Mouse (Mus musculus): ENCODE measurements around the gene Aste1. TPM values are rescaled to one million over a fixed set of nuclear protein-coding genes. Genes with fewer than 3 reads are reported as not detected.

Aste1 gene
- polyA plus RNA-seq (2015; fragmentation: Nextera tagmentation; extraction: Ambion mirVana): 12.0 and 12.4 TPM in 2 replicates

GRCm38 (mm10) chr9:105395218-105395627, at the start of gene Aste1, which contains the start of gene Nek11:
Gene Aste1 (plus strand): TSS chr9:105395392.
Gene Nek11 (minus strand): TSS chr9:105395524.
- H3K4me1 ChIP-seq (replicated peaks): peaks cover 48% of the 10 kb centered on the region
- peak; percentile 96 for ATAC-seq (ENCODE audit: low FRiP score, low read depth)
- WGBS: under 1% methylated on average over 43 of the region's 44 CpGs

GRCm38 (mm10) chr9:105348242-105349031, 46.8 kb upstream of the Aste1 start:
- no peak for ATAC-seq (ENCODE audit: low FRiP score, low read depth)
- H3K27ac ChIP-seq (replicated peaks): 0 out of 2 replicates have a peak overlapping the region, but pooled peaks have one; percentile 20

More at GRCm38 (mm10) chr9:105395218-105395627, at the start of gene Aste1, which contains the start of gene Nek11:
- Histone ChIP-seq H3K4me2 (peak within 1 kb of the TSS; percentile 92), H3K36me3 (peaks cover 9% of the 10 kb centered on the region; the same call in 1 of the 2 replicates), H3K9ac (peak within 1 kb of the TSS; percentile 74), H3K4me3 (peak within 1 kb of the TSS; percentile 93), H3K9me3 (no peaks in the 10 kb centered on the region), H3K27me3 (0 out of 2 replicates have a peak, but pooled peaks cover 4% of the 10 kb centered on the region), H3K27ac (replicated peaks) (peak within 1 kb of the TSS; percentile 83)

GRCm38 (mm10) chr9:105349034-105349433, 46.2 kb upstream of the Aste1 start:
- 42% methylated on average over 5 of the region's 5 CpGs for WGBS
- Histone ChIP-seq H3K4me2 (no peak overlapping the region), H3K9ac (no peak overlapping the region), H3K27ac (replicated peaks) (no peak overlapping the region), H3K4me3 (no peak overlapping the region), H3K9me3 (no peaks in the 10 kb centered on the region), H3K27me3 (no peaks in the 10 kb centered on the region), H3K4me1 (replicated peaks) (peaks cover 4% of the 10 kb centered on the region; the same call in 1 of the 2 replicates), H3K36me3 (no peaks in the 10 kb centered on the region)
- ATAC-seq (ENCODE audit: low FRiP score, low read depth): peak; percentile 78; the same call in 1 of the 2 replicates

More at GRCm38 (mm10) chr9:105348242-105349031, 46.8 kb upstream of the Aste1 start:
- Histone ChIP-seq H3K4me1 (replicated peaks) (peaks cover 4% of the 10 kb centered on the region; the same call in 1 of the 2 replicates), H3K27me3 (no peaks in the 10 kb centered on the region), H3K36me3 (no peaks in the 10 kb centered on the region), H3K9me3 (no peaks in the 10 kb centered on the region), H3K9ac (no peak overlapping the region), H3K4me2 (no peak overlapping the region), H3K4me3 (no peak overlapping the region)
- WGBS: 62% methylated on average over 10 of the region's 10 CpGs

GRCm38 (mm10) chr9:105362181-105362580, 33.0 kb upstream of the Aste1 start:
- no peak overlapping the region for H3K4me2 ChIP-seq
- WGBS: 70% methylated on average over 2 of the region's 2 CpGs

GRCm38 (mm10) chr9:105363520-105364231, 31.5 kb upstream of the Aste1 start:
- Histone ChIP-seq H3K4me3 (no peak overlapping the region), H3K27me3 (no peaks in the 10 kb centered on the region), H3K36me3 (no peaks in the 10 kb centered on the region), H3K9ac (no peak overlapping the region), H3K9me3 (no peaks in the 10 kb centered on the region), H3K27ac (replicated peaks) (no peak overlapping the region), H3K4me1 (replicated peaks) (no peaks in the 10 kb centered on the region), H3K4me2 (no peak overlapping the region)
- ATAC-seq (ENCODE audit: low FRiP score, low read depth): peak; percentile 27; the same call in 1 of the 2 replicates
- WGBS: 60% methylated on average over 5 of the region's 5 CpGs

More at GRCm38 (mm10) chr9:105362181-105362580, 33.0 kb upstream of the Aste1 start:
- no peak overlapping the region for H3K9ac ChIP-seq
- H3K4me3 ChIP-seq: no peak overlapping the region
- no peak for ATAC-seq (ENCODE audit: low FRiP score, low read depth)
- no peaks in the 10 kb centered on the region for H3K27me3 ChIP-seq
- H3K4me1 ChIP-seq (replicated peaks): no peaks in the 10 kb centered on the region
- H3K36me3 ChIP-seq: no peaks in the 10 kb centered on the region
- H3K9me3 ChIP-seq: no peaks in the 10 kb centered on the region
- H3K27ac ChIP-seq (replicated peaks): no peak overlapping the region

GRCm38 (mm10) chr9:105366199-105366598, 29.0 kb upstream of the Aste1 start:
- 97% methylated on average over 4 of the region's 4 CpGs for WGBS
- Histone ChIP-seq H3K9me3 (no peaks in the 10 kb centered on the region), H3K4me1 (replicated peaks) (no peaks in the 10 kb centered on the region), H3K36me3 (no peaks in the 10 kb centered on the region), H3K27me3 (no peaks in the 10 kb centered on the region), H3K9ac (no peak overlapping the region), H3K4me2 (no peak overlapping the region), H3K4me3 (no peak overlapping the region), H3K27ac (replicated peaks) (no peak overlapping the region)
- no peak for ATAC-seq (ENCODE audit: low FRiP score, low read depth)

- no peaks in the 10 kb centered on the region for H3K36me3 ChIP-seq
- H3K4me2 ChIP-seq: no peak overlapping the region
- no peaks in the 10 kb centered on the region for H3K4me1 ChIP-seq (replicated peaks)
- no peaks in the 10 kb centered on the region for H3K27me3 ChIP-seq
- ATAC-seq (ENCODE audit: low FRiP score, low read depth): no peak
- no peak overlapping the region for H3K9ac ChIP-seq
- 93% methylated on average over 3 of the region's 3 CpGs for WGBS
- H3K4me3 ChIP-seq: no peak overlapping the region
- H3K27ac ChIP-seq (replicated peaks): no peak overlapping the region
- H3K9me3 ChIP-seq: no peaks in the 10 kb centered on the region
These were observed 26.6 kb upstream of the Aste1 start for GRCm38 (mm10) chr9:105368605-105369004.

GRCm38 (mm10) chr9:105374361-105374760, 20.8 kb upstream of the Aste1 start:
- Histone ChIP-seq H3K4me3 (no peak overlapping the region), H3K9me3 (no peaks in the 10 kb centered on the region), H3K4me2 (no peak overlapping the region), H3K27me3 (no peaks in the 10 kb centered on the region), H3K4me1 (replicated peaks) (peaks cover 6% of the 10 kb centered on the region), H3K9ac (no peak overlapping the region), H3K27ac (replicated peaks) (no peak overlapping the region), H3K36me3 (no peaks in the 10 kb centered on the region)
- no peak for ATAC-seq (ENCODE audit: low FRiP score, low read depth)
- 39% methylated on average over 5 of the region's 5 CpGs for WGBS

GRCm38 (mm10) chr9:105376411-105376810, 18.8 kb upstream of the Aste1 start:
- Histone ChIP-seq H3K4me3 (no peak overlapping the region), H3K9ac (no peak overlapping the region), H3K27me3 (no peaks in the 10 kb centered on the region), H3K9me3 (no peaks in the 10 kb centered on the region), H3K4me2 (no peak overlapping the region), H3K36me3 (no peaks in the 10 kb centered on the region), H3K4me1 (replicated peaks) (peaks cover 13% of the 10 kb centered on the region), H3K27ac (replicated peaks) (no peak overlapping the region)
- no peak for ATAC-seq (ENCODE audit: low FRiP score, low read depth)
- WGBS: 61% methylated on average over 7 of the region's 7 CpGs

- H3K4me3 ChIP-seq: no peak overlapping the region
- no peak overlapping the region for H3K9ac ChIP-seq
- no peak for ATAC-seq (ENCODE audit: low FRiP score, low read depth)
These were observed 18.1 kb upstream of the Aste1 start for GRCm38 (mm10) chr9:105376954-105377530.

GRCm38 (mm10) chr9:105377622-105378021, 17.6 kb upstream of the Aste1 start:
- Histone ChIP-seq H3K4me2 (no peak overlapping the region), H3K27ac (replicated peaks) (no peak overlapping the region), H3K9me3 (no peaks in the 10 kb centered on the region), H3K9ac (no peak overlapping the region), H3K27me3 (no peaks in the 10 kb centered on the region), H3K4me3 (no peak overlapping the region), H3K4me1 (replicated peaks) (peaks cover 13% of the 10 kb centered on the region), H3K36me3 (no peaks in the 10 kb centered on the region)
- WGBS: 80% methylated on average over 3 of the region's 3 CpGs
- ATAC-seq (ENCODE audit: low FRiP score, low read depth): no peak

More at GRCm38 (mm10) chr9:105376954-105377530, 18.1 kb upstream of the Aste1 start:
- WGBS: 72% methylated on average over 7 of the region's 7 CpGs
- H3K4me1 ChIP-seq (replicated peaks): peaks cover 13% of the 10 kb centered on the region
- H3K27ac ChIP-seq (replicated peaks): no peak overlapping the region
- no peaks in the 10 kb centered on the region for H3K36me3 ChIP-seq
- no peaks in the 10 kb centered on the region for H3K27me3 ChIP-seq
- H3K9me3 ChIP-seq: no peaks in the 10 kb centered on the region
- H3K4me2 ChIP-seq: no peak overlapping the region

Measured in hindbrain, embryonic 15.5 days (tissue).